Mouse (Mus musculus) adrenal gland, postnatal 0 days (tissue): Measurements from ENCODE around the gene Ppp6r3. TPM values are rescaled to one million over a fixed set of nuclear protein-coding genes. Genes with fewer than 3 reads are reported as not detected.

Experiments used
- polyA plus RNA-seq: library from polyadenylated mRNA; unstranded; fragments of >200 nt; fragmentation: Nextera tagmentation; extraction: Ambion mirVana; gene quantifications from 2 replicates; pipeline ENCODE4 v1.2.1, GENCODE M21; 2015

Ppp6r3 gene
- polyA plus RNA-seq, result 18.9 and 30.8 TPM in 2 replicates

GRCm38 (mm10) chr19:3575632-3576384 lies at the start of gene Ppp6r3:
TSS of gene Ppp6r3 (minus strand) at chr19:3575749.

GRCm38 (mm10) chr19:3414268-3414733 lies 161.2 kb downstream of the Ppp6r3 start, which contains the start of gene Gal:
TSS of gene Gal (minus strand) at chr19:3414544.

Other genes starting within 250 kb of the Ppp6r3 start
- gene Tesmin, start 186.9 kb downstream of the Ppp6r3 start, polyA plus RNA-seq, result 1.3 and 2.5 TPM in 2 replicates
- gene Gal, start 161.2 kb downstream of the Ppp6r3 start, polyA plus RNA-seq, result 17.8 and 30.9 TPM in 2 replicates
- gene Lrp5, start 110.8 kb upstream of the Ppp6r3 start, polyA plus RNA-seq, result 2.4 and 4.7 TPM in 2 replicates
- 20.3 and 22.3 TPM in 2 replicates for gene 1810055G02Rik, start 132.5 kb upstream of the Ppp6r3 start, polyA plus RNA-seq
- gene Kmt5b, start 191.7 kb upstream of the Ppp6r3 start, polyA plus RNA-seq, result 15.8 and 22.3 TPM in 2 replicates